Mouse (Mus musculus) limb, embryonic 15.5 days (tissue): ENCODE measurements around the gene Zfp691. TPM values are rescaled to one million over a fixed set of nuclear protein-coding genes. Genes with fewer than 3 reads are reported as not detected.
A peak's percentile ranks its signal among the peaks of the same experiment; 100 is the strongest.

Experiments used
- ATAC-seq: fragments of 200-750 bp; cut with Nextera tagmentation; 2 replicates; pipeline ENCODE4 v1.8.0; 2017; ENCODE audit warnings: low read depth, moderate TSS enrichment; ENCODE audit not compliant: insufficient number of reproducible peaks, low FRiP score, low TSS enrichment
- H3K27ac ChIP-seq: fragments of 300-500 bp; sonication (generic); 2 replicates; pipeline ENCODE4 v1.5.1; 2015; ENCODE audit warnings: moderate library complexity, mild to moderate bottlenecking, inconsistent platforms
- H3K27me3 ChIP-seq: fragments of 300-500 bp; sonication (generic); 2 replicates; pipeline ENCODE4 v1.6.1; 2015; ENCODE audit warnings: inconsistent platforms
- H3K36me3 ChIP-seq: fragments of 300-500 bp; sonication (generic); 2 replicates; pipeline ENCODE4 v1.6.1; 2015; ENCODE audit warnings: inconsistent platforms
- H3K4me1 ChIP-seq: fragments of 300-500 bp; sonication (generic); 2 replicates; pipeline ENCODE4 v1.6.1; 2015; ENCODE audit warnings: inconsistent platforms
- H3K4me2 ChIP-seq: fragments of 300-500 bp; sonication (generic); 2 replicates; pipeline ENCODE4 v1.6.1; 2015; ENCODE audit warnings: mild to moderate bottlenecking, inconsistent platforms
- H3K4me3 ChIP-seq: fragments of 300-500 bp; sonication (generic); 2 replicates; pipeline ENCODE4 v1.5.1; 2015; ENCODE audit warnings: mild to moderate bottlenecking, inconsistent platforms
- H3K9ac ChIP-seq: fragments of 300-500 bp; sonication (generic); 2 replicates; pipeline ENCODE4 v1.6.1; 2015; ENCODE audit warnings: inconsistent platforms
- H3K9me3 ChIP-seq: fragments of 300-500 bp; sonication (generic); 2 replicates; pipeline ENCODE4 v1.6.1; 2016; ENCODE audit warnings: inconsistent platforms
- WGBS: fragments of 180-500 bp; shearing (Covaris S2); methylation state at CpG from one replicate; pipeline ENCODE4 v1.1.7; 2015; 5-methylcytosine and 5-hydroxymethylcytosine counted together
- polyA plus RNA-seq: library from polyadenylated mRNA; unstranded; fragments of >200 nt; fragmentation: Nextera tagmentation; extraction: Ambion mirVana; gene quantifications from 2 replicates; pipeline ENCODE4 v1.2.1, GENCODE M21; 2015

Zfp691 gene
- polyA plus RNA-seq = 7.0 and 7.7 TPM in 2 replicates

- Histone ChIP-seq H3K27me3 (no peaks in the 10 kb centered on the region), H3K27ac (peak within 1 kb of the TSS; percentile 67), H3K4me3 (peak within 1 kb of the TSS; percentile 87), H3K9me3 (no peaks in the 10 kb centered on the region), H3K4me1 (peaks cover 13% of the 10 kb centered on the region), H3K4me2 (peak within 1 kb of the TSS; percentile 64), H3K9ac (peak within 1 kb of the TSS; percentile 73), H3K36me3 (peaks cover 18% of the 10 kb centered on the region)
- WGBS = under 1% methylated on average over 40 of the region's 40 CpGs
- peak; percentile 100 for ATAC-seq
Observed at GRCm38 (mm10) chr4:119173851-119174453, at the start of gene Zfp691. Gene Zfp691, minus strand, starts transcription at chr4:119174195.

- 78% methylated on average over 1 of the region's 1 CpGs for WGBS
- ATAC-seq = no peak
- peaks cover 55% of the 10 kb centered on the region for H3K36me3 ChIP-seq
Observed at GRCm38 (mm10) chr4:119223696-119224095, 49.7 kb upstream of the Zfp691 start.

DNA sequence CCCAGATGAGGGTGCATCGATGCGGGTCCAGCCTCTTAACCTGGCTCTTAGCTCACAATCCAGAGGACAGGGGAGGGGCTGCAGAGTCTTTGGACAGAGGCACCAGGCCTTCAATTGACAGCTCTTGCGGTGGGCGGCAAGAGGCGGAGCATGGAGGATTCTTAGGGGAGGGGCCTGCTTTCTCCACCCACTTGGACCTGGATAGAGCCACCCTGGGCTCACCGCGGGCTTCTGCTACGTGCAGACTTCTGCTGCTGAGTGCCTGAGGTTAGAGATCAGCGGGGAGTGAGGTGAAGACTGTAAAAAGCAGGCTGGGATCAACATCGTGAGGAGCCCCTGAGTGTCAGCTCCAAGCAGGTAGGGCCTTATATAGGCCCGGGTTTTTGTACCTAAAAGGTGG, 44.2 kb upstream of the Zfp691 start, which contains the start of gene Tmem269:
Tmem269 (minus strand) TSS at position 49 of the 400 bp plus-strand sequence.
- no peaks in the 10 kb centered on the region for H3K27me3 ChIP-seq
- 16% methylated on average over 11 of the region's 11 CpGs for WGBS
- 0 out of 2 replicates have a peak, but pooled peaks cover 3% of the 10 kb centered on the region for H3K4me1 ChIP-seq
- peaks cover 6% of the 10 kb centered on the region; the same call in 1 of the 2 replicates for H3K36me3 ChIP-seq
- H3K4me2 ChIP-seq = no peak within 1 kb of the TSS
- no peak within 1 kb of the TSS for H3K9ac ChIP-seq
- no peak within 1 kb of the TSS for H3K27ac ChIP-seq
- ATAC-seq = no peak
- H3K4me3 ChIP-seq = no peak within 1 kb of the TSS
- no peaks in the 10 kb centered on the region for H3K9me3 ChIP-seq

More at GRCm38 (mm10) chr4:119223696-119224095, 49.7 kb upstream of the Zfp691 start:
- Histone ChIP-seq H3K4me1 (no peaks in the 10 kb centered on the region), H3K9ac (no peak overlapping the region), H3K9me3 (no peaks in the 10 kb centered on the region), H3K4me3 (no peak overlapping the region), H3K4me2 (no peak overlapping the region), H3K27me3 (no peaks in the 10 kb centered on the region), H3K27ac (no peak overlapping the region)

GRCm38 (mm10) chr4:119216667-119217066, 42.7 kb upstream of the Zfp691 start:
- no peak for ATAC-seq

GRCm38 (mm10) chr4:119204672-119205071, 30.7 kb upstream of the Zfp691 start:
- Histone ChIP-seq H3K4me3 (no peak overlapping the region), H3K9me3 (no peaks in the 10 kb centered on the region), H3K9ac (no peak overlapping the region), H3K4me2 (no peak overlapping the region), H3K27me3 (no peaks in the 10 kb centered on the region), H3K27ac (no peak overlapping the region), H3K36me3 (peaks cover 13% of the 10 kb centered on the region), H3K4me1 (no peaks in the 10 kb centered on the region)
- 17% methylated on average over 8 of the region's 8 CpGs for WGBS
- ATAC-seq = no peak

More at GRCm38 (mm10) chr4:119216667-119217066, 42.7 kb upstream of the Zfp691 start:
- Histone ChIP-seq H3K9me3 (no peaks in the 10 kb centered on the region), H3K4me2 (no peak overlapping the region), H3K4me1 (0 out of 2 replicates have a peak, but pooled peaks cover 3% of the 10 kb centered on the region), H3K4me3 (no peak overlapping the region), H3K27ac (no peak overlapping the region), H3K9ac (no peak overlapping the region), H3K27me3 (no peaks in the 10 kb centered on the region), H3K36me3 (no peaks in the 10 kb centered on the region)
- 73% methylated on average over 8 of the region's 8 CpGs for WGBS

DNA sequence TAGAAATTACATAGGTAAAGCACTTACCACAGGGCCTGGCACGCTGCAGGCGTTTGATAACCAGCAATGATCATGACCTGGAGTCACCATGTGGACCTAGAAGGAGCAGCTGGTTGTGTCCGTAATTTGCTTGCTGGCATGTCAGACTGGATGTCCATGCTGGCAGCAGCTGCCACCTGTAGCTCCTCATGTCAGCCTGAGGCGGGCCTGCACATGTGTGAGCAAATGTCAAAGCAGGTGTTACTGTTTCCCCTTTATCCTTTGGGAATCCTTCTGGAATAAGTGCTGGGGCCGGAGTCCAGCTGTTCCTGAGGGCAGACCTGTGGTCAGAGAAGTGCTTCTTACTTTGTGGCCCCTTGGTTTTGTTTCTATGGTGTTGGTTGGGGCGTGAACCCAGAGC, 24.1 kb upstream of the Zfp691 start:
- H3K9ac ChIP-seq = no peak overlapping the region
- no peak for ATAC-seq

GRCm38 (mm10) chr4:119195582-119196320, 21.8 kb upstream of the Zfp691 start:
- Histone ChIP-seq H3K4me3 (peak overlapping the region; percentile 80), H3K27me3 (no peaks in the 10 kb centered on the region), H3K4me2 (peak overlapping the region; percentile 66), H3K27ac (peak overlapping the region; percentile 88), H3K36me3 (peaks cover 17% of the 10 kb centered on the region), H3K4me1 (peaks cover 25% of the 10 kb centered on the region), H3K9ac (peak overlapping the region; percentile 76), H3K9me3 (no peaks in the 10 kb centered on the region)
- 8% methylated on average over 18 of the region's 18 CpGs for WGBS
- ATAC-seq = no peak

More for the DNA sequence above, 24.1 kb upstream of the Zfp691 start:
- Histone ChIP-seq H3K4me2 (no peak overlapping the region; the same call in 1 of the 2 replicates), H3K27me3 (no peaks in the 10 kb centered on the region), H3K27ac (no peak overlapping the region), H3K9me3 (no peaks in the 10 kb centered on the region), H3K4me3 (no peak overlapping the region), H3K4me1 (peaks cover 25% of the 10 kb centered on the region), H3K36me3 (peaks cover 27% of the 10 kb centered on the region)
- 77% methylated on average over 6 of the region's 6 CpGs for WGBS

- Histone ChIP-seq H3K9ac (peak within 1 kb of the TSS; percentile 76), H3K27ac (peak within 1 kb of the TSS; percentile 88), H3K4me2 (peak within 1 kb of the TSS; percentile 66), H3K4me3 (peak within 1 kb of the TSS; percentile 80), H3K9me3 (no peaks in the 10 kb centered on the region), H3K4me1 (peaks cover 25% of the 10 kb centered on the region), H3K36me3 (peaks cover 15% of the 10 kb centered on the region), H3K27me3 (no peaks in the 10 kb centered on the region)
- peak; percentile 94 for ATAC-seq
- under 1% methylated on average over 37 of the region's 47 CpGs for WGBS
Observed at GRCm38 (mm10) chr4:119194909-119195581, 21.1 kb upstream of the Zfp691 start, which contains the start of gene Svbp. Gene Svbp, plus strand, starts transcription at chr4:119195306.

GRCm38 (mm10) chr4:119192757-119193156, 18.8 kb upstream of the Zfp691 start:
- peaks cover 6% of the 10 kb centered on the region; the same call in 1 of the 2 replicates for H3K36me3 ChIP-seq
- H3K4me1 ChIP-seq = peaks cover 17% of the 10 kb centered on the region
- no peak overlapping the region for H3K9ac ChIP-seq
- no peak overlapping the region for H3K4me2 ChIP-seq
- H3K27me3 ChIP-seq = no peaks in the 10 kb centered on the region
- no peaks in the 10 kb centered on the region for H3K9me3 ChIP-seq
- H3K4me3 ChIP-seq = no peak overlapping the region
- no peak for ATAC-seq
- WGBS = 86% methylated on average over 4 of the region's 4 CpGs
- H3K27ac ChIP-seq = no peak overlapping the region

GRCm38 (mm10) chr4:119191273-119191672, 17.3 kb upstream of the Zfp691 start:
- no peak overlapping the region for H3K9ac ChIP-seq
- H3K27ac ChIP-seq = no peak overlapping the region
- H3K27me3 ChIP-seq = no peaks in the 10 kb centered on the region
- H3K4me2 ChIP-seq = no peak overlapping the region
- no peak for ATAC-seq
- H3K9me3 ChIP-seq = no peaks in the 10 kb centered on the region
- WGBS = 52% methylated on average over 3 of the region's 3 CpGs
- no peak overlapping the region for H3K4me3 ChIP-seq
- H3K4me1 ChIP-seq = peaks cover 3% of the 10 kb centered on the region
- H3K36me3 ChIP-seq = no peaks in the 10 kb centered on the region

- ATAC-seq = no peak
- Histone ChIP-seq H3K4me2 (no peak overlapping the region), H3K27ac (no peak overlapping the region), H3K9me3 (no peaks in the 10 kb centered on the region), H3K36me3 (no peaks in the 10 kb centered on the region), H3K4me3 (no peak overlapping the region), H3K9ac (no peak overlapping the region), H3K27me3 (no peaks in the 10 kb centered on the region), H3K4me1 (no peaks in the 10 kb centered on the region)
- 82% methylated on average over 8 of the region's 8 CpGs for WGBS
Observed at GRCm38 (mm10) chr4:119190618-119191017, 16.6 kb upstream of the Zfp691 start.
